Mouse (Mus musculus): ENCODE measurements at regions not wholly inside any gene's neighbourhood (a gene's known extent, or its start where the extent isn't known, plus 50 kb on each side); places are given as distances from the start of the nearest gene placed in this dataset.
A peak's percentile ranks its signal among the peaks of the same experiment; 100 is the strongest.

DNA sequence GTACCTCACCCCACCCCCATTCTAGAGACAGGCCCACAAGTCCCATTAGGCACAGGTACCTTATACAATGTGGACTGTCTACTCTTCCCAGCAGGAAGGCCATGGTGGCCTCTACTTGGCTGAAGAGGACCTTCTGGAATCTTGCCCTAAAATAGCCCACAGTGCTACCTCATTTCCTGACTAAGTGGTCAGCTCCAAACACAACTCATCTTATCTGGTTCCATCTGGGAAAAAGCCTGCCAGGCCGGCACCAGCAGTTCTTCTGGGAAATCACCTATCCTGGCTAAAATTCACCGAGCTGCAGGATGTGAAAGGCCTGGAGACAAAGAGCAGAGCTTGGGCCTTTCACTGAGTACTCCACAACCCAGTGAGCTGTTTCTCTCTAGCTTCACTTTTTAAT is 84.9 kb upstream of the Ccnd1 start:
- ATAC-seq (replicated peaks in 1 of 2; ENCODE audit: insufficient read depth in 1 of 2, low FRiP score in 2 of 2, low TSS enrichment in 1 of 2, low read depth in 1 of 2, poor library complexity in 2 of 2, severe bottlenecking in 2 of 2): no peak

DNA sequence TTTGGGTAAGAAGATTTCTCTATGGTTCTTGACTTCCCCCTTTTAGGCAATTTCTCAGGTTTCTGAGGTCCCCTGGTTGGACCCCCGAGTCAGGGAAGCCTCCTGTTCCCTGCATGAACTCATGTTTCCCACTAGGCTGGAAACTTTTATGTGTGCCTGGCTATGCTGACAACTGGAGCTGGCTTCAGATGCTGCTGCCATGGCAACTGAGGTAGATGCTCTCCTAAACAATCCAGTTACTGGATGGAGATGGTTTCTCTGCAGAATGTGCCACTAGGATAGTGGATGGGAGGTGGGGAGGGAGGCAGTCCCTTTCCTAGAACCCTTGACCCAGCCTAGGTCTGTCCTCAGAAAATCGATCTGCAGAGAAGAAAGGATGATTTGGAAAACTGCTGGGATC is 79.4 kb upstream of the Ccnd1 start:
- no peak for ATAC-seq (replicated peaks in 1 of 2; ENCODE audit: insufficient read depth in 1 of 2, low FRiP score in 2 of 2, low TSS enrichment in 1 of 2, low read depth in 1 of 2, poor library complexity in 2 of 2, severe bottlenecking in 2 of 2)

DNA sequence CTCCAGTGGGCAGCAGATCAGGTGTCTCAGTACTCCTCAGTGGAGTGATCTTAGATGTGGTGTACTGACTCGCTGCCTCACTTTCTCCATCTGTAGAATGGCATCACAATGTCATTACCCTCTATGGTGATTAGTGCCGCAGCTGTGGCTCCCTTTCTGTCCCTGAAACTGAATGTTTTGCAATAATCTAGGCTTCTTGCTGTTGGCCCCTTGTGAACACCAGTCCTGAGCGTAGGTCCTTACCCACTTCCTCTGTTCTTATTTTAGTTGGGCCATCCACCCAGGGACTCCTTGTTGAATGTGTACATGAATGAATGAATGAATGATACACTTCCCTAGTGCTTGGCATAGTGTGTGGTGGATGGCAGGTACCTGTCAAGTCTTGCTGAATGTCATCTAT is 78.4 kb upstream of the Ccnd1 start:
- ATAC-seq (replicated peaks in 1 of 2; ENCODE audit: insufficient read depth in 1 of 2, low FRiP score in 2 of 2, low TSS enrichment in 1 of 2, low read depth in 1 of 2, poor library complexity in 2 of 2, severe bottlenecking in 2 of 2): peak in 1 of 2 experiments; percentile 34; a peak in 1 of 4 replicates

DNA sequence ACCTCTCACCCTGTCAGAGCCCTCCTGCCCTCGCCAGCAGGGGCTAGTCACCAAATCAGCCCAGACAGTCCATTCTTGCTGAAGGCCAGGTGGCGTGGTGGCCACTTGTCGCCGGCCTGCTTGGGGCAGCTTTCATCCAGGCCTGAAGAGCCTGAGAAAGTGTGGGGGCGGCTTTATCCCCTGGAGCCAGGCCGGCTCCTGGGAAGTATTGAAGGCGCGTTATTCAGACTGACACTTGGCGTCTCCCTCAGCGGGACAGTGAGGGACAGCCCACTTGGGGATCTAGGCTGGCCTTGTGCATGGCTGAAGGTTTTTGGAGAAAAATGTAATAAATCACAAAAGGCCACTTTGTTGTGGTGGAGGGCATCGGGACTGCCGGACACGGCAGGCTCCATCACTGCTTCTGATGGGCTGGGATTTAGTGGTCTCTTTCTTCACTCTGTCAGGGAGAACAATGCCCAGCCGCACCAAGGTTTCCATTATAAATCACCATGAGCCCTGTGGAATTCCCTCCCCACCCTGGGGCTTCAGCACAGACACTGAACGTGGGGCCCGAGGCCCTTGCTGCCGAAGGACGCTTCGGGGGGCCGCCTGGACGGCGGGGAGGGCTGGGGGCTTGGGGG is 75.8 kb upstream of the Ccnd1 start:
- no peak for ATAC-seq (replicated peaks in 1 of 2; ENCODE audit: insufficient read depth in 1 of 2, low FRiP score in 2 of 2, low TSS enrichment in 1 of 2, low read depth in 1 of 2, poor library complexity in 2 of 2, severe bottlenecking in 2 of 2)

DNA sequence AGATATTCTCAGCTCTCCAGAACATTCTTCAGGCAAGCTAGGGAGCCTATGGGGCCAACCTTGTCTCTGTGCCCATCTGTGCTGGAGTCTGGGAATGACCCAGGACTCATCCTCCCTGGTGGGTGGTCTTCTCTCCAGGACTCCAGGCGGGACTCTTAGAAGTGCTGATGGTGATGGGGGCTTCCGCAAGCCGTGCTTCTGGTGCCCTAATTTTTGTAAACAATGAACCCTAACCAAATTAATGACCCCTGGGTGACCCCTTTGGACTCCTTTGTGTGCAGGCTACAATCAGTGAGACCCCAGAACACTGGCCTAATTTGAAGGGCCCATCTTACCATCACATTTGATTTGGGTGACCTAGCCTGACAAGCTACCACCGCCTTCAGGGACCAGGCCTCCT is 71.0 kb upstream of the Ccnd1 start:
- ATAC-seq (replicated peaks in 1 of 2; ENCODE audit: insufficient read depth in 1 of 2, low FRiP score in 2 of 2, low TSS enrichment in 1 of 2, low read depth in 1 of 2, poor library complexity in 2 of 2, severe bottlenecking in 2 of 2): no peak

DNA sequence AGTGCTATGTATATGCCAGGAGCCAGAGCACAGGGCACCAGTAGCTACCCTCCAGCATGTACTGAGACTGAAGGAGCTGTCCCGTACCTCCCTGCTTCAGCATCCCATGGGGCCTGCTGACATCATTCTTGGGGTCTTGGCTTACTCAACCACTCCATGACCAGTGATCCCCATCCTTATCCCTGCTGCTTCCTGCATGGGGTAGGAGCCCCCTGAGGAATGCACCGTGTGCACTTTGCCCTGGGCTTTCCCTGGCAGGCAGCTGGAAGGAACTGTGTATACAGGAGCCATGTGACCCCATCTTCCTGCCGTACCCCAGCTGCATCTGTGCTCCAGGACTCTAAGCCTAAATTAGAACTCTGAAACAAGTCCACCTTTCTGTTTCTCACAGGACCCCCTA is 70.3 kb upstream of the Ccnd1 start:
- ATAC-seq (replicated peaks in 1 of 2; ENCODE audit: insufficient read depth in 1 of 2, low FRiP score in 2 of 2, low TSS enrichment in 1 of 2, low read depth in 1 of 2, poor library complexity in 2 of 2, severe bottlenecking in 2 of 2): no peak

DNA sequence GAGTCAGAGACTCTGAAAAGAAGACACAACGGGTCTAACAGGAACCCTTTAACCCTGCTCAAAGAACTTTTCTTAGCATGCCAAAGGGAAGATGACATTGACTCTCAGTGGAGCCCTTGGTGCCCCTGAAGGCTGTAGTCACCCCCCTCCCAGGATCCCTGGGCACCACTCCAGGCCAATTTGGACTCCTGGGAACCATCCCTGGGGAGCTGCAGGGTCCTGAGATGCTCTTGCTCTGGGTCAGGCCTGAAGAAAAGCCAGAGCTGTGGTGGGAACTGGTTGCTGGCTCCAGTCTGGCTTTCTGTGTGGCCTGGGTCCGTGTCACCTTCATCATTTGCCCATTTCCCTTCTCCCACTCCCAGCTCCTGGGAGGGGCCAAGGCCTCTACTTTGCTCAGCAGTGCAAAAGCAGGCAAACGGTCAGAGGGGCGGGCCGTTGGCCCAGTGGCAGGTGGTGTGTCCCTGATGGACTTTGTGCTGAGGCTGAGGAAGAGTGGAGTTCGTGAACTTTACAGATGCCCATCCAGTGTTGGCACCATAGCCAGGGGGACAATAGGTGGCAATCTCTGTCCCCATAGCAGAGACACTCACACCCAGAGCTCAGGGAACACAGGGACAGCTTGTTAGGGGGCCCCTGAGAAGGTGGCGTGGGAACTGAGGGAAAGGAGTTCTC is 69.1 kb upstream of the Ccnd1 start:
- ATAC-seq (replicated peaks in 1 of 2; ENCODE audit: insufficient read depth in 1 of 2, low FRiP score in 2 of 2, low TSS enrichment in 1 of 2, low read depth in 1 of 2, poor library complexity in 2 of 2, severe bottlenecking in 2 of 2): no peak

DNA sequence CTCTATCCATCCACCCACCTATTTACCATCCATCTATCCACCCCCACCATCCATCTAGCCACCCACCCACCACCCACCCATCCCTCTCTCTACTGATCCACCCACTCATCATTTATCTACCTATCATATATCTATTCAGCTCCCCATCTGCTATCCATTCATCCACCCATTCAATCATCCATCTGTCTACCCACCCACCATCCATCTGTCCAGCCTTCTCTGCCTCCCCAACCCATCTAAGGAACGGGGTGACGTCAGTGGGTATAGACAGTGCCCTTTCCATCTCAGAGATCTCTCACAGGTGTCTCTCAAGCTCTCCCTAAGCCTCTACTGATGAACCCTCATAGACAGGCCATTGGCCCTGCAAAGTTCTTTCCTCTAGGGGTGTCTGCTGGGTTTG is 67.5 kb upstream of the Ccnd1 start:
- no peak for ATAC-seq (replicated peaks in 1 of 2; ENCODE audit: insufficient read depth in 1 of 2, low FRiP score in 2 of 2, low TSS enrichment in 1 of 2, low read depth in 1 of 2, poor library complexity in 2 of 2, severe bottlenecking in 2 of 2)

DNA sequence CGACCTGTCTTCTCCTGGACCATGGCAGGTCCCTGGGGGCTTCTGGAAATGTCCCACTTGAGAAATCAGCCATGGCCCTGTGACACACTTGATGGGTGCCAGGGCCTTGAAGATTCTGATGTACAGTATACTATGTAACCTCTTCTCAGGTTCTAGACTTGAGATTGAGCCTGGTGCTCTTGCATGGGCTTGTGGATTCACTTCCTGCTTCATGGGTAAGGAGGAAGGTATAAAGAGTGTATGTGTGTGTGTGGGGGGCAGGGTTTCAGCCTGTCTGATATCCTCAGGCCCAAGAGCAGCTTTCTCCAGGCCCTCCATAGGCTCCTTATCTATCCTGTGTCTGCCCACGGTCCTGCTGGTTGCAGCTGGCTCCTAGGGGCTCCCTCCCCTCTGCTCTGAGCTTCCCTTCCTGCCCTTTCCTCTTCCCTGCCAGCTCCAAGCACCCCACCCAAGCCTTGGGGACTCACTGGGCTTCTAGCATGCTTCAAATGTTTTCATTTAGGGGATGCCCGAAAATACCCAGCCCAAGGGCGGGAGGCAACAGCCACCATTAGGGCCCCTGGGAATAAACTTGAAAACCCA is 61.9 kb upstream of the Ccnd1 start:
- no peak for ATAC-seq (replicated peaks in 1 of 2; ENCODE audit: insufficient read depth in 1 of 2, low FRiP score in 2 of 2, low TSS enrichment in 1 of 2, low read depth in 1 of 2, poor library complexity in 2 of 2, severe bottlenecking in 2 of 2)

DNA sequence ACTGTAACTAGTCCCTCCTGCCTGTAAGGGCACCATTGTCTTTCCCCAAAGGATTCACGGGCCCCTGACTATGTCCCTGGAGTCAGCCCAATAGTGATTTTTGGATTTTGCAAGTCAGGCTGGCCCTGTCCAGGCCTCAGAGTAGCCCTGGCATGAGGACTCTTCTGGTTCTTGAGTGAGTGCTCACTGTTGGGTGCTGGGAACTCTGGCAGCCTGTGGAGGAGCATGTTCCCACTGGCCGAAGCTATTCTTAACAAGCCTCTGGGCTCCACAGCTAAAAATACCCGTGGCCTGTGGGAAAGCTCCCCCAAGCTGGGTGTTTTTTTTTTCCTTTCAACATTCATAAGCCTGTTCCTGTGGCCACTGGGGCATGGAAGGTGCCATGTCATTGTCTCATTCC is 60.0 kb upstream of the Ccnd1 start:
- no peak for ATAC-seq (replicated peaks in 1 of 2; ENCODE audit: insufficient read depth in 1 of 2, low FRiP score in 2 of 2, low TSS enrichment in 1 of 2, low read depth in 1 of 2, poor library complexity in 2 of 2, severe bottlenecking in 2 of 2)

DNA sequence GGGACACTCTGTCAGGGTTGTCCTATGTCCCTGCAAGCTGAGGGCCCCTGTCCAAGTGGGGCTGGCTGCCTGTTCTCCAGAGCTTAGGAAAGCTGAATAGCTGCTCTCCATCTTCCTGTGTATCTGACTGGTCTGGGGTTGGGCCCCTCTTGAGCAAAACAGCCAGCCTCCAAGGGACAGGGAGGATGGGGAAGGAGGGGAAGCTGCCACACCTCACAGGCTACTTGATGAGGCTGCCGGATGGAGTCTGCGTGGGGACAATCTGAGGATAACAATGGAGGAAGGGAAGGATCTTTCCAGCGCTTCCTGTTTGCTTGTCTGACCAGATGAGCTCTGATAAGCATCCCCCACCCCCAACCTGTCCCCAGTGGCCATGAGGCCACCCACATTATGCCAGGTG is 57.1 kb upstream of the Ccnd1 start:
- no peak for ATAC-seq (replicated peaks in 1 of 2; ENCODE audit: insufficient read depth in 1 of 2, low FRiP score in 2 of 2, low TSS enrichment in 1 of 2, low read depth in 1 of 2, poor library complexity in 2 of 2, severe bottlenecking in 2 of 2)

DNA sequence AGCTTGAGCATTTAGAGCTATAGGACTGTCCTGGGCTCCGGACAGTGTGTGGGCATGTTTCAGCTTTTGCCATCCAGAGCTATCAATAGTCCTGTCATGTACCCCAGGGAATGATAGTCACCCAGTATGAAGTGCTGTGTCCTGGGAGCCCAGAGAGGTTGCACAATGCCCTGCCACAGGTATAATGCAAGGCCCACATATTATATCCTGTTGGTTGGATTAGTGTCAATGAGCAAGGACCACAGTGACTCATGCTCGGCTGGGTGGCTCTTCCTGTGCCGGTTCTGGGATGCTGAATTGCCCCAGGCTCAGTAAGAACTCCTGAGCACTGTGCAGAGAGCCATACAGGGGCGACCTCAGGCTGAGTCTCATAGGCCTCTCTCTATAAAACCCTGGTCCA is 54.5 kb upstream of the Ccnd1 start:
- ATAC-seq (replicated peaks in 1 of 2; ENCODE audit: insufficient read depth in 1 of 2, low FRiP score in 2 of 2, low TSS enrichment in 1 of 2, low read depth in 1 of 2, poor library complexity in 2 of 2, severe bottlenecking in 2 of 2): no peak

DNA sequence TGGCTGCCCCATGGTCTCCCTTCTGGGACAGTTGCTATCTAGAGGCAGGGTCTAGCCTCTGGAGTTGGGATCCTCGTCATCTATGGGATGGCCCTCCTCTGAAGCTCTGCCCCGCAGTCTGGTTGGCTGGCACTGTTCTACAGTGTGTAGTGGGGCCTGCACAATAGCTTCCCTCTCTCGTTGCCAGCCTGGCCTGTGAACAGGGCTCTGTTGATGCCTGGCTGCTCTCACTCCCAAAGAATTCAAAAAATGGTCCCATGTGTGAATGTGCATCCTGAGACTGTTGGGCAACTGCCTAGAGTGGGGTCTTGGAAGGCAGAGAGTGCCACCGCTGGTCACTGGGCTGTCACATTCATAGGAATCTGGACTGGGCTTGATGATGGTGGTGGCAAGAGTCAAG is 53.8 kb upstream of the Ccnd1 start:
- no peak for ATAC-seq (replicated peaks in 1 of 2; ENCODE audit: insufficient read depth in 1 of 2, low FRiP score in 2 of 2, low TSS enrichment in 1 of 2, low read depth in 1 of 2, poor library complexity in 2 of 2, severe bottlenecking in 2 of 2)

DNA sequence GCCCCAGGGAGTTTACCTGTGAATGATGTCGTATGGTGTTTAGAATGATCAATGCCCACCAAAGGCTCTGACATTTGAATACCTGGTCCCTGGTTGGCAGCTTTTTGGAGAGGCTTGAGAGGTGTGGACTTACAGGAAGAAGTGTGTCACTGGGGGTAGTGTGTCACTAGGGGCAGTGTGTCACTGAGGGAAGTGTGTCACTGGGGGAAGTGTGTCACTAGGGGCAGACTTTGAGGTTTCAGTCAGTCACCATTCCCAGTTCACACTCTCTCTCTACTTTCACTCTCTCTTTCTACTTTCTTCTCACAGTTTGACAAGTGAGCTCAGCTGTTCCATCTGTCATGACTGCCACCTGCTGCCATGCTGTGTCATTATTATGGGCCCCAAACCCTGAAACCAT is 52.0 kb upstream of the Ccnd1 start:
- no peak for ATAC-seq (replicated peaks in 1 of 2; ENCODE audit: insufficient read depth in 1 of 2, low FRiP score in 2 of 2, low TSS enrichment in 1 of 2, low read depth in 1 of 2, poor library complexity in 2 of 2, severe bottlenecking in 2 of 2)
